Mouse (Mus musculus): ENCODE data around the gene Rtn4ip1. TPM values are rescaled to one million over a fixed set of nuclear protein-coding genes. Genes with fewer than 3 reads are reported as not detected.

Rtn4ip1 gene
- polyA plus RNA-seq, 1 experiment from 2014 or later = 19.4 TPM

- Histone ChIP-seq H3K27me3 (replicated peaks; ENCODE audit: control insufficient read depth, insufficient read depth, low read length) (no peaks in the 10 kb centered on the region), H3K4me3 (ENCODE audit: low read length) (no peak overlapping the region), H3K4me2 (ENCODE audit: low read depth, low read length) (no peak overlapping the region), H3K9me3 (ENCODE audit: control insufficient read depth, low read length) (no peaks in the 10 kb centered on the region), H3K27ac (ENCODE audit: low read length) (no peak overlapping the region), H3K36me3 (ENCODE audit: control insufficient read depth, insufficient read depth, low read length) (no peaks in the 10 kb centered on the region), H3K9ac (ENCODE audit: low read depth, low read length) (no peak overlapping the region), H3K4me1 (ENCODE audit: control insufficient read depth, insufficient read depth, low read length) (peaks cover 7% of the 10 kb centered on the region)
- 83% methylated on average over 7 of the region's 7 CpGs for WGBS
- ATAC-seq = no peak
Measured at GRCm38 (mm10) chr10:43898276-43898675, 3.3 kb upstream of the Rtn4ip1 start.

GRCm38 (mm10) chr10:43900883-43901570 lies 580 bp upstream of the Rtn4ip1 start:
- Histone ChIP-seq H3K36me3 (ENCODE audit: control insufficient read depth, insufficient read depth, low read length) (no peaks in the 10 kb centered on the region), H3K9ac (ENCODE audit: low read depth, low read length) (peak overlapping the region; percentile 79), H3K27me3 (replicated peaks; ENCODE audit: control insufficient read depth, insufficient read depth, low read length) (no peaks in the 10 kb centered on the region), H3K4me1 (ENCODE audit: control insufficient read depth, insufficient read depth, low read length) (peaks cover 7% of the 10 kb centered on the region), H3K4me2 (ENCODE audit: low read depth, low read length) (peak overlapping the region; percentile 52), H3K4me3 (ENCODE audit: low read length) (peak overlapping the region; percentile 76), H3K27ac (ENCODE audit: low read length) (no peak overlapping the region), H3K9me3 (ENCODE audit: control insufficient read depth, low read length) (no peaks in the 10 kb centered on the region)
- ATAC-seq = no peak; the same call in 1 of the 2 replicates
- 5% methylated on average over 30 of the region's 30 CpGs for WGBS

GRCm38 (mm10) chr10:43904569-43904968 lies 3.0 kb downstream of the Rtn4ip1 start:
- H3K27ac ChIP-seq (ENCODE audit: low read length) = no peak overlapping the region
- no peaks in the 10 kb centered on the region for H3K9me3 ChIP-seq (ENCODE audit: control insufficient read depth, low read length)
- no peaks in the 10 kb centered on the region for H3K27me3 ChIP-seq (replicated peaks; ENCODE audit: control insufficient read depth, insufficient read depth, low read length)
- H3K4me1 ChIP-seq (ENCODE audit: control insufficient read depth, insufficient read depth, low read length) = peaks cover 7% of the 10 kb centered on the region
- no peaks in the 10 kb centered on the region for H3K36me3 ChIP-seq (ENCODE audit: control insufficient read depth, insufficient read depth, low read length)
- no peak overlapping the region for H3K4me2 ChIP-seq (ENCODE audit: low read depth, low read length)
- ATAC-seq = peak; percentile 52; the same call in 1 of the 2 replicates
- no peak overlapping the region for H3K4me3 ChIP-seq (ENCODE audit: low read length)
- WGBS = 59% methylated on average over 1 of the region's 1 CpGs
- no peak overlapping the region for H3K9ac ChIP-seq (ENCODE audit: low read depth, low read length)

- H3K9ac ChIP-seq (ENCODE audit: low read depth, low read length) = no peak overlapping the region
- no peaks in the 10 kb centered on the region for H3K9me3 ChIP-seq (ENCODE audit: control insufficient read depth, low read length)
- 77% methylated on average over 12 of the region's 12 CpGs for WGBS
- H3K27me3 ChIP-seq (replicated peaks; ENCODE audit: control insufficient read depth, insufficient read depth, low read length) = no peaks in the 10 kb centered on the region
- no peak for ATAC-seq
- no peaks in the 10 kb centered on the region for H3K4me1 ChIP-seq (ENCODE audit: control insufficient read depth, insufficient read depth, low read length)
- H3K27ac ChIP-seq (ENCODE audit: low read length) = no peak overlapping the region
- no peak overlapping the region for H3K4me3 ChIP-seq (ENCODE audit: low read length)
- H3K36me3 ChIP-seq (ENCODE audit: control insufficient read depth, insufficient read depth, low read length) = no peaks in the 10 kb centered on the region
- no peak overlapping the region for H3K4me2 ChIP-seq (ENCODE audit: low read depth, low read length)
Measured at GRCm38 (mm10) chr10:43910032-43910872, 8.6 kb downstream of the Rtn4ip1 start.

- WGBS = 88% methylated on average over 8 of the region's 8 CpGs
- H3K4me3 ChIP-seq (ENCODE audit: low read length) = no peak overlapping the region
Measured at GRCm38 (mm10) chr10:43910873-43911142, 9.2 kb downstream of the Rtn4ip1 start.

GRCm38 (mm10) chr10:43912236-43912635 lies 10.6 kb downstream of the Rtn4ip1 start:
- H3K4me3 ChIP-seq (ENCODE audit: low read length) = no peak overlapping the region
- 76% methylated on average over 3 of the region's 3 CpGs for WGBS
- H3K4me2 ChIP-seq (ENCODE audit: low read depth, low read length) = no peak overlapping the region
- H3K36me3 ChIP-seq (ENCODE audit: control insufficient read depth, insufficient read depth, low read length) = no peaks in the 10 kb centered on the region
- H3K4me1 ChIP-seq (ENCODE audit: control insufficient read depth, insufficient read depth, low read length) = peaks cover 3% of the 10 kb centered on the region; the same call in 1 of the 2 replicates
- no peak overlapping the region for H3K9ac ChIP-seq (ENCODE audit: low read depth, low read length)
- H3K9me3 ChIP-seq (ENCODE audit: control insufficient read depth, low read length) = no peaks in the 10 kb centered on the region
- H3K27me3 ChIP-seq (replicated peaks; ENCODE audit: control insufficient read depth, insufficient read depth, low read length) = no peaks in the 10 kb centered on the region
- no peak for ATAC-seq
- no peak overlapping the region for H3K27ac ChIP-seq (ENCODE audit: low read length)

More at GRCm38 (mm10) chr10:43910873-43911142, 9.2 kb downstream of the Rtn4ip1 start:
- Histone ChIP-seq H3K27ac (ENCODE audit: low read length) (no peak overlapping the region), H3K4me1 (ENCODE audit: control insufficient read depth, insufficient read depth, low read length) (no peaks in the 10 kb centered on the region), H3K36me3 (ENCODE audit: control insufficient read depth, insufficient read depth, low read length) (no peaks in the 10 kb centered on the region), H3K27me3 (replicated peaks; ENCODE audit: control insufficient read depth, insufficient read depth, low read length) (no peaks in the 10 kb centered on the region), H3K9me3 (ENCODE audit: control insufficient read depth, low read length) (no peaks in the 10 kb centered on the region), H3K9ac (ENCODE audit: low read depth, low read length) (no peak overlapping the region), H3K4me2 (ENCODE audit: low read depth, low read length) (no peak overlapping the region)
- ATAC-seq = no peak

- no peak overlapping the region for H3K4me3 ChIP-seq (ENCODE audit: low read length)
- ATAC-seq = no peak
- H3K4me1 ChIP-seq (ENCODE audit: control insufficient read depth, insufficient read depth, low read length) = peaks cover 3% of the 10 kb centered on the region; the same call in 1 of the 2 replicates
- H3K27ac ChIP-seq (ENCODE audit: low read length) = no peak overlapping the region
- H3K27me3 ChIP-seq (replicated peaks; ENCODE audit: control insufficient read depth, insufficient read depth, low read length) = no peaks in the 10 kb centered on the region
- H3K4me2 ChIP-seq (ENCODE audit: low read depth, low read length) = no peak overlapping the region
- H3K9ac ChIP-seq (ENCODE audit: low read depth, low read length) = no peak overlapping the region
- no peaks in the 10 kb centered on the region for H3K36me3 ChIP-seq (ENCODE audit: control insufficient read depth, insufficient read depth, low read length)
- WGBS = 79% methylated on average over 12 of the region's 12 CpGs
- H3K9me3 ChIP-seq (ENCODE audit: control insufficient read depth, low read length) = no peaks in the 10 kb centered on the region
Measured at GRCm38 (mm10) chr10:43916181-43916580, 14.6 kb downstream of the Rtn4ip1 start.

- WGBS = 80% methylated on average over 2 of the region's 2 CpGs
Measured at GRCm38 (mm10) chr10:43916737-43917136, 15.1 kb downstream of the Rtn4ip1 start.

GRCm38 (mm10) chr10:43918696-43919608 lies 17.3 kb downstream of the Rtn4ip1 start:
- 43% methylated on average over 17 of the region's 17 CpGs for WGBS
- no peak overlapping the region for H3K4me3 ChIP-seq (ENCODE audit: low read length)
- no peak overlapping the region for H3K27ac ChIP-seq (ENCODE audit: low read length)
- H3K27me3 ChIP-seq (replicated peaks; ENCODE audit: control insufficient read depth, insufficient read depth, low read length) = no peaks in the 10 kb centered on the region
- no peaks in the 10 kb centered on the region for H3K36me3 ChIP-seq (ENCODE audit: control insufficient read depth, insufficient read depth, low read length)
- no peak overlapping the region for H3K4me2 ChIP-seq (ENCODE audit: low read depth, low read length)
- H3K9me3 ChIP-seq (ENCODE audit: control insufficient read depth, low read length) = no peaks in the 10 kb centered on the region
- H3K9ac ChIP-seq (ENCODE audit: low read depth, low read length) = no peak overlapping the region
- H3K4me1 ChIP-seq (ENCODE audit: control insufficient read depth, insufficient read depth, low read length) = peaks cover 3% of the 10 kb centered on the region; the same call in 1 of the 2 replicates
- ATAC-seq = no peak; the same call in 1 of the 2 replicates

More at GRCm38 (mm10) chr10:43916737-43917136, 15.1 kb downstream of the Rtn4ip1 start:
- H3K4me2 ChIP-seq (ENCODE audit: low read depth, low read length) = no peak overlapping the region
- no peak for ATAC-seq
- H3K9ac ChIP-seq (ENCODE audit: low read depth, low read length) = no peak overlapping the region
- no peaks in the 10 kb centered on the region for H3K9me3 ChIP-seq (ENCODE audit: control insufficient read depth, low read length)
- H3K27ac ChIP-seq (ENCODE audit: low read length) = no peak overlapping the region
- no peaks in the 10 kb centered on the region for H3K27me3 ChIP-seq (replicated peaks; ENCODE audit: control insufficient read depth, insufficient read depth, low read length)
- no peak overlapping the region for H3K4me3 ChIP-seq (ENCODE audit: low read length)
- H3K36me3 ChIP-seq (ENCODE audit: control insufficient read depth, insufficient read depth, low read length) = no peaks in the 10 kb centered on the region
- H3K4me1 ChIP-seq (ENCODE audit: control insufficient read depth, insufficient read depth, low read length) = peaks cover 3% of the 10 kb centered on the region; the same call in 1 of the 2 replicates
